Mouse (Mus musculus) layer of hippocampus, adult 2 months (tissue): ENCODE data around the gene Vps26c. TPM values are rescaled to one million over a fixed set of nuclear protein-coding genes. Genes with fewer than 3 reads are reported as not detected.
A peak's percentile ranks its signal among the peaks of the same experiment; 100 is the strongest.
"Not testable (repeated sequence)": the region's sequence is repeated elsewhere in the genome, so short reads cannot be mapped to it uniquely, and the experiment has no call there.

ENCODE experiments used
- DNase-seq, 2 experiments: peaks; one replicate each; pipeline ENCODE4 v3.0.0; 2022; ENCODE audit warnings: low spot score in 2 of 2
- H3K27ac ChIP-seq: fragments of 200-600 bp; 2 replicates; pipeline ENCODE4 v1.8.1; 2022
- H3K4me3 ChIP-seq: fragments of 200-600 bp; 2 replicates; pipeline ENCODE4 v1.8.1; 2022; ENCODE audit warnings: mild to moderate bottlenecking
- CTCF ChIP-seq: fragments of 200-600 bp; conservative IDR thresholded peaks from 2 replicates; pipeline ENCODE4 v1.8.1; 2022; ENCODE audit warnings: antibody characterized with exemption, mild to moderate bottlenecking, moderate library complexity
- total RNA-seq, 2 experiments: library from RNA; stranded (reverse); gene quantifications; 2 replicates each; pipeline ENCODE4 v1.2.3; 2021

Gene Vps26c
- total RNA-seq, 2 experiments from 2014 or later = 30.7 to 35.2 TPM

- Histone ChIP-seq H3K4me3 (no peak overlapping the region), H3K27ac (no peak overlapping the region)
These were observed 22.4 kb downstream of the Vps26c start for GRCm38 (mm10) chr16:94504192-94504591.

GRCm38 (mm10) chr16:94497911-94498310 lies 28.7 kb downstream of the Vps26c start:
- DNase-seq = peak; percentile 58 to 72
- TF ChIP-seq CTCF = no peak
- Histone ChIP-seq H3K27ac (peak overlapping the region; percentile 79), H3K4me3 (no peak overlapping the region)

More at GRCm38 (mm10) chr16:94504192-94504591, 22.4 kb downstream of the Vps26c start:
- DNase-seq = no peak
- TF ChIP-seq CTCF = no peak

GRCm38 (mm10) chr16:94497176-94497575 lies 29.5 kb downstream of the Vps26c start:
- not testable (repeated sequence) for H3K4me3 ChIP-seq, DNase-seq
- H3K27ac ChIP-seq = peak overlapping the region; percentile 79

GRCm38 (mm10) chr16:94489326-94489725 lies 37.3 kb downstream of the Vps26c start:
- no peak for DNase-seq
- Histone ChIP-seq H3K27ac (no peak overlapping the region), H3K4me3 (no peak overlapping the region)
- no peak for TF ChIP-seq CTCF

GRCm38 (mm10) chr16:94487341-94487740 lies 39.3 kb downstream of the Vps26c start:
- TF ChIP-seq CTCF = no peak
- no peak overlapping the region for H3K4me3 ChIP-seq

GRCm38 (mm10) chr16:94484752-94485535 lies 41.7 kb downstream of the Vps26c start:
- Histone ChIP-seq H3K27ac (no peak overlapping the region), H3K4me3 (no peak overlapping the region)
- DNase-seq = no peak
- TF ChIP-seq CTCF = no peak

More at GRCm38 (mm10) chr16:94487341-94487740, 39.3 kb downstream of the Vps26c start:
- no peak overlapping the region for H3K27ac ChIP-seq
- no peak for DNase-seq

- H3K27ac ChIP-seq = peak overlapping the region; percentile 85
These were observed 53.4 kb downstream of the Vps26c start for GRCm38 (mm10) chr16:94473086-94473822.

GRCm38 (mm10) chr16:94472515-94472951 lies 54.1 kb downstream of the Vps26c start:
- peak overlapping the region; percentile 85 for H3K27ac ChIP-seq

More at GRCm38 (mm10) chr16:94473086-94473822, 53.4 kb downstream of the Vps26c start:
- no peak overlapping the region for H3K4me3 ChIP-seq
- peak in 1 of 2 experiments; percentile 40 for DNase-seq
- TF ChIP-seq CTCF = no peak

GRCm38 (mm10) chr16:94468391-94468790 lies 58.2 kb downstream of the Vps26c start:
- H3K27ac ChIP-seq = no peak overlapping the region; the same call in 1 of the 2 replicates
- no peak for TF ChIP-seq CTCF
- DNase-seq = no peak
- no peak overlapping the region for H3K4me3 ChIP-seq

More at GRCm38 (mm10) chr16:94472515-94472951, 54.1 kb downstream of the Vps26c start:
- TF ChIP-seq CTCF = peak; percentile 57
- no peak overlapping the region for H3K4me3 ChIP-seq
- DNase-seq = peak; percentile 73 to 82

GRCm38 (mm10) chr16:94467337-94468055 lies 59.1 kb downstream of the Vps26c start:
- no peak overlapping the region for H3K4me3 ChIP-seq
- peak overlapping the region; percentile 36; the same call in 1 of the 2 replicates for H3K27ac ChIP-seq
- no peak for DNase-seq
- TF ChIP-seq CTCF = no peak

- not testable (repeated sequence) for DNase-seq
These were observed 60.3 kb downstream of the Vps26c start for GRCm38 (mm10) chr16:94466317-94466716.

GRCm38 (mm10) chr16:94465900-94466299 lies 60.7 kb downstream of the Vps26c start:
- no peak for DNase-seq
- no peak overlapping the region for H3K27ac ChIP-seq
- H3K4me3 ChIP-seq = no peak overlapping the region
- no peak for TF ChIP-seq CTCF

More at GRCm38 (mm10) chr16:94466317-94466716, 60.3 kb downstream of the Vps26c start:
- not testable (repeated sequence) for H3K4me3 ChIP-seq, H3K27ac ChIP-seq
